Mouse (Mus musculus): Measurements from ENCODE around the gene Lysmd1.

GRCm38 (mm10) chr3:95142617-95143011 is 8.7 kb downstream of the Lysmd1 start:
- TF ChIP-seq CTCF (IDR thresholded peaks at IDR 0.05; ENCODE audit: control insufficient read depth, insufficient read depth, insufficient replicate concordance, low read depth, low read length): peak; percentile 94; the same call in 1 of the 2 replicates
- no peak for TF ChIP-seq POLR2A (IDR thresholded peaks at IDR 0.05; ENCODE audit: control insufficient read depth, low read depth, low read length)

Data from testis, adult 2 months (tissue).